Mouse (Mus musculus): ENCODE measurements at regions not wholly inside any gene's neighbourhood (a gene's known extent, or its start where the extent isn't known, plus 50 kb on each side); places are given as distances from the start of the nearest gene placed in this dataset.
A peak's percentile ranks its signal among the peaks of the same experiment; 100 is the strongest.

GRCm38 (mm10) chr3:66433216-66433615 lies 136.6 kb upstream of the Veph1 start:
- Histone ChIP-seq H3K9me3 (ENCODE audit: control insufficient read depth, low read depth, low read length) (no peaks in the 10 kb centered on the region), H3K27me3 (ENCODE audit: control insufficient read depth, insufficient read depth, low read length) (no peaks in the 10 kb centered on the region), H3K9ac (replicated peaks; ENCODE audit: low read depth, low read length) (no peak overlapping the region), H3K4me3 (ENCODE audit: low read depth, low read length) (no peak overlapping the region), H3K27ac (ENCODE audit: low read length) (no peak overlapping the region), H3K36me3 (ENCODE audit: control insufficient read depth, insufficient read depth, low read length) (no peaks in the 10 kb centered on the region), H3K4me1 (ENCODE audit: control insufficient read depth, insufficient read depth, low read length) (no peaks in the 10 kb centered on the region), H3K4me2 (replicated peaks; ENCODE audit: low read depth, low read length) (no peak overlapping the region)
- no peak for ATAC-seq (ENCODE audit: insufficient number of reproducible peaks, insufficient read depth, low FRiP score, low read depth)

GRCm38 (mm10) chr3:66430187-66430586 lies 133.6 kb upstream of the Veph1 start:
- ATAC-seq (ENCODE audit: insufficient number of reproducible peaks, insufficient read depth, low FRiP score, low read depth) = no peak
- H3K27me3 ChIP-seq (ENCODE audit: control insufficient read depth, insufficient read depth, low read length) = no peaks in the 10 kb centered on the region
- H3K4me3 ChIP-seq (ENCODE audit: low read depth, low read length) = no peak overlapping the region
- H3K9ac ChIP-seq (replicated peaks; ENCODE audit: low read depth, low read length) = no peak overlapping the region
- H3K4me2 ChIP-seq (replicated peaks; ENCODE audit: low read depth, low read length) = no peak overlapping the region
- 86% methylated on average over 3 of the region's 3 CpGs for WGBS
- H3K9me3 ChIP-seq (ENCODE audit: control insufficient read depth, low read depth, low read length) = no peaks in the 10 kb centered on the region
- no peaks in the 10 kb centered on the region for H3K4me1 ChIP-seq (ENCODE audit: control insufficient read depth, insufficient read depth, low read length)
- H3K36me3 ChIP-seq (ENCODE audit: control insufficient read depth, insufficient read depth, low read length) = no peaks in the 10 kb centered on the region
- H3K27ac ChIP-seq (ENCODE audit: low read length) = no peak overlapping the region

GRCm38 (mm10) chr3:66422445-66423037 lies 125.9 kb upstream of the Veph1 start:
- H3K4me3 ChIP-seq (ENCODE audit: low read depth, low read length) = no peak overlapping the region
- H3K27me3 ChIP-seq (ENCODE audit: control insufficient read depth, insufficient read depth, low read length) = no peaks in the 10 kb centered on the region
- H3K9me3 ChIP-seq (ENCODE audit: control insufficient read depth, low read depth, low read length) = no peaks in the 10 kb centered on the region
- H3K36me3 ChIP-seq (ENCODE audit: control insufficient read depth, insufficient read depth, low read length) = no peaks in the 10 kb centered on the region
- WGBS = 42% methylated on average over 6 of the region's 6 CpGs
- ATAC-seq (ENCODE audit: insufficient number of reproducible peaks, insufficient read depth, low FRiP score, low read depth) = no peak
- H3K27ac ChIP-seq (ENCODE audit: low read length) = no peak overlapping the region
- no peak overlapping the region for H3K9ac ChIP-seq (replicated peaks; ENCODE audit: low read depth, low read length)
- H3K4me1 ChIP-seq (ENCODE audit: control insufficient read depth, insufficient read depth, low read length) = no peaks in the 10 kb centered on the region
- H3K4me2 ChIP-seq (replicated peaks; ENCODE audit: low read depth, low read length) = no peak overlapping the region

GRCm38 (mm10) chr3:66410706-66411277 lies 114.2 kb upstream of the Veph1 start:
- Histone ChIP-seq H3K9ac (replicated peaks; ENCODE audit: low read depth, low read length) (no peak overlapping the region), H3K4me3 (ENCODE audit: low read depth, low read length) (no peak overlapping the region), H3K4me2 (replicated peaks; ENCODE audit: low read depth, low read length) (peak overlapping the region; percentile 41), H3K9me3 (ENCODE audit: control insufficient read depth, low read depth, low read length) (no peaks in the 10 kb centered on the region), H3K27me3 (ENCODE audit: control insufficient read depth, insufficient read depth, low read length) (no peaks in the 10 kb centered on the region), H3K27ac (ENCODE audit: low read length) (no peak overlapping the region), H3K4me1 (ENCODE audit: control insufficient read depth, insufficient read depth, low read length) (no peaks in the 10 kb centered on the region), H3K36me3 (ENCODE audit: control insufficient read depth, insufficient read depth, low read length) (no peaks in the 10 kb centered on the region)
- WGBS = 30% methylated on average over 11 of the region's 11 CpGs
- ATAC-seq (ENCODE audit: insufficient number of reproducible peaks, insufficient read depth, low FRiP score, low read depth) = no peak

GRCm38 (mm10) chr3:66408791-66409190 lies 112.2 kb upstream of the Veph1 start:
- no peak overlapping the region for H3K9ac ChIP-seq (replicated peaks; ENCODE audit: low read depth, low read length)
- no peaks in the 10 kb centered on the region for H3K9me3 ChIP-seq (ENCODE audit: control insufficient read depth, low read depth, low read length)
- WGBS = 74% methylated on average over 7 of the region's 7 CpGs
- no peaks in the 10 kb centered on the region for H3K4me1 ChIP-seq (ENCODE audit: control insufficient read depth, insufficient read depth, low read length)
- H3K4me2 ChIP-seq (replicated peaks; ENCODE audit: low read depth, low read length) = no peak overlapping the region
- H3K36me3 ChIP-seq (ENCODE audit: control insufficient read depth, insufficient read depth, low read length) = no peaks in the 10 kb centered on the region
- H3K27me3 ChIP-seq (ENCODE audit: control insufficient read depth, insufficient read depth, low read length) = no peaks in the 10 kb centered on the region
- ATAC-seq (ENCODE audit: insufficient number of reproducible peaks, insufficient read depth, low FRiP score, low read depth) = no peak
- H3K27ac ChIP-seq (ENCODE audit: low read length) = no peak overlapping the region
- H3K4me3 ChIP-seq (ENCODE audit: low read depth, low read length) = no peak overlapping the region

- 72% methylated on average over 4 of the region's 4 CpGs for WGBS
- no peaks in the 10 kb centered on the region for H3K27me3 ChIP-seq (ENCODE audit: control insufficient read depth, insufficient read depth, low read length)
Observed at GRCm38 (mm10) chr3:66405645-66406044, 109.0 kb upstream of the Veph1 start.

GRCm38 (mm10) chr3:66403707-66404106 lies 107.1 kb upstream of the Veph1 start:
- no peak overlapping the region for H3K4me3 ChIP-seq (ENCODE audit: low read depth, low read length)
- H3K27ac ChIP-seq (ENCODE audit: low read length) = no peak overlapping the region
- no peaks in the 10 kb centered on the region for H3K9me3 ChIP-seq (ENCODE audit: control insufficient read depth, low read depth, low read length)
- no peak for ATAC-seq (ENCODE audit: insufficient number of reproducible peaks, insufficient read depth, low FRiP score, low read depth)
- no peak overlapping the region for H3K9ac ChIP-seq (replicated peaks; ENCODE audit: low read depth, low read length)
- 83% methylated on average over 2 of the region's 2 CpGs for WGBS
- no peaks in the 10 kb centered on the region for H3K36me3 ChIP-seq (ENCODE audit: control insufficient read depth, insufficient read depth, low read length)
- H3K27me3 ChIP-seq (ENCODE audit: control insufficient read depth, insufficient read depth, low read length) = no peaks in the 10 kb centered on the region
- H3K4me2 ChIP-seq (replicated peaks; ENCODE audit: low read depth, low read length) = no peak overlapping the region
- H3K4me1 ChIP-seq (ENCODE audit: control insufficient read depth, insufficient read depth, low read length) = no peaks in the 10 kb centered on the region

More at GRCm38 (mm10) chr3:66405645-66406044, 109.0 kb upstream of the Veph1 start:
- H3K27ac ChIP-seq (ENCODE audit: low read length) = no peak overlapping the region
- ATAC-seq (ENCODE audit: insufficient number of reproducible peaks, insufficient read depth, low FRiP score, low read depth) = no peak
- no peak overlapping the region for H3K4me2 ChIP-seq (replicated peaks; ENCODE audit: low read depth, low read length)
- H3K4me3 ChIP-seq (ENCODE audit: low read depth, low read length) = no peak overlapping the region
- no peaks in the 10 kb centered on the region for H3K36me3 ChIP-seq (ENCODE audit: control insufficient read depth, insufficient read depth, low read length)
- no peaks in the 10 kb centered on the region for H3K4me1 ChIP-seq (ENCODE audit: control insufficient read depth, insufficient read depth, low read length)
- H3K9me3 ChIP-seq (ENCODE audit: control insufficient read depth, low read depth, low read length) = no peaks in the 10 kb centered on the region
- H3K9ac ChIP-seq (replicated peaks; ENCODE audit: low read depth, low read length) = no peak overlapping the region

GRCm38 (mm10) chr3:66400791-66401568 lies 104.3 kb upstream of the Veph1 start:
- H3K4me3 ChIP-seq (ENCODE audit: low read depth, low read length) = no peak overlapping the region
- H3K4me2 ChIP-seq (replicated peaks; ENCODE audit: low read depth, low read length) = no peak overlapping the region
- no peaks in the 10 kb centered on the region for H3K36me3 ChIP-seq (ENCODE audit: control insufficient read depth, insufficient read depth, low read length)
- no peaks in the 10 kb centered on the region for H3K27me3 ChIP-seq (ENCODE audit: control insufficient read depth, insufficient read depth, low read length)
- H3K27ac ChIP-seq (ENCODE audit: low read length) = no peak overlapping the region
- 44% methylated on average over 16 of the region's 16 CpGs for WGBS
- H3K9ac ChIP-seq (replicated peaks; ENCODE audit: low read depth, low read length) = no peak overlapping the region
- H3K4me1 ChIP-seq (ENCODE audit: control insufficient read depth, insufficient read depth, low read length) = no peaks in the 10 kb centered on the region
- no peaks in the 10 kb centered on the region for H3K9me3 ChIP-seq (ENCODE audit: control insufficient read depth, low read depth, low read length)
- peak; percentile 23; the same call in 1 of the 2 replicates for ATAC-seq (ENCODE audit: insufficient number of reproducible peaks, insufficient read depth, low FRiP score, low read depth)
